Mouse (Mus musculus): ENCODE results near the gene Daam1.

DNA sequence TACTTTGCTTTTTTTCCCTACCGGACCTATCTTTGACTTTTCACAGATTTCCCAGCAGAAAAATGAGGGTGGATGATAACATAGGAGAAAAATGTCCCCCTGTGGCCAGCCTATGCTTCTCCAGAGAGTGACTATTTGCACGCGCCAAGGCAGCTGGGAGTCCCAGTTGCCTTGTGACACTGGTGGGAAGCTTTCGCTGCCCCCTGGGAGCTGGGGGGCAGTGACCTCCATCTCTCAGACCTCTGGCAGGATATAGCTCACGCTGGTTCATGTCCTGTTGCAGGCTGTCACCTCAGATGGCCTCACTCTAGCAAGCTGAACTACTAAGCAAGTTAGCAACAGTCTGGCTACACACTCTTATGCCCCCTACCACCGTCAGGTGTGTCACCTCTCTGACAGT lies 200.9 kb downstream of the Daam1 start:
- no peak for TF ChIP-seq CTCF (IDR thresholded peaks at IDR 0.05; ENCODE audit: control insufficient read depth, insufficient read depth, low read length)
- TF ChIP-seq POLR2A (IDR thresholded peaks at IDR 0.05; ENCODE audit: borderline replicate concordance, control insufficient read depth, low read depth, low read length): no peak

Data from bone marrow, adult 2 months (tissue).